Mouse (Mus musculus) granulocyte monocyte progenitor cell, adult 5-6 weeks (primary cell): ENCODE results near the gene Mllt11. TPM values are rescaled to one million over a fixed set of nuclear protein-coding genes. Genes with fewer than 3 reads are reported as not detected.
"Not testable (repeated sequence)": the region's sequence is repeated elsewhere in the genome, so short reads cannot be mapped to it uniquely, and the experiment has no call there.

Source experiments
- ATAC-seq: replicated peaks from 2 replicates; pipeline ENCODE4 v1.8.0; 2016; ENCODE audit warnings: mild to moderate bottlenecking, moderate TSS enrichment, inconsistent platforms; ENCODE audit not compliant: poor library complexity, severe bottlenecking
- total RNA-seq, 2 experiments: library from RNA; stranded (forward) in 1 of 2; stranded (reverse) in 1 of 2; fragments of 200-712, 200-1000 nt in 1 of 2; fragments of >200 nt in 1 of 2; fragmentation: Nextera tagmentation in 1 of 2; gene quantifications; 2 replicates each; pipeline ENCODE4 v1.2.3; 2014 to 2017

Gene Mllt11
- total RNA-seq, 2 experiments from 2014 or later = 1.9 to 6.9 TPM

GRCm38 (mm10) chr3:95218466-95219137 lies 13.4 kb downstream of the Mllt11 start:
- ATAC-seq = 0 out of 2 replicates have a peak, but pooled peaks have one; percentile 7

GRCm38 (mm10) chr3:95217255-95218134 lies 14.5 kb downstream of the Mllt11 start, which contains the start of gene Gabpb2:
Gene Gabpb2 (minus strand): TSS chr3:95217916.
- peak; percentile 86 for ATAC-seq

GRCm38 (mm10) chr3:95216655-95217254 lies 15.2 kb downstream of the Mllt11 start:
- ATAC-seq = no peak

GRCm38 (mm10) chr3:95213609-95213975 lies 18.4 kb downstream of the Mllt11 start:
- ATAC-seq = no peak

GRCm38 (mm10) chr3:95212889-95213608 lies 18.9 kb downstream of the Mllt11 start:
- ATAC-seq = not testable (repeated sequence)

- ATAC-seq = no peak
These were observed 21.4 kb downstream of the Mllt11 start for GRCm38 (mm10) chr3:95210585-95210984.

GRCm38 (mm10) chr3:95208286-95208685 lies 23.7 kb downstream of the Mllt11 start:
- ATAC-seq = no peak

- no peak for ATAC-seq
These were observed 28.1 kb downstream of the Mllt11 start for GRCm38 (mm10) chr3:95203880-95204279.

GRCm38 (mm10) chr3:95200562-95200961 lies 31.4 kb downstream of the Mllt11 start:
- no peak for ATAC-seq

- ATAC-seq = no peak
These were observed 31.8 kb downstream of the Mllt11 start for GRCm38 (mm10) chr3:95200132-95200531.

GRCm38 (mm10) chr3:95199101-95199500 lies 32.9 kb downstream of the Mllt11 start:
- no peak for ATAC-seq

- no peak for ATAC-seq
These were observed 36.2 kb downstream of the Mllt11 start for GRCm38 (mm10) chr3:95195772-95196171.

- no peak for ATAC-seq
These were observed 37.2 kb downstream of the Mllt11 start for GRCm38 (mm10) chr3:95194721-95195135.

GRCm38 (mm10) chr3:95186888-95187287 lies 45.1 kb downstream of the Mllt11 start:
- no peak for ATAC-seq

GRCm38 (mm10) chr3:95186100-95186499 lies 45.9 kb downstream of the Mllt11 start:
- no peak for ATAC-seq

GRCm38 (mm10) chr3:95184796-95185577 lies 47.0 kb downstream of the Mllt11 start:
- ATAC-seq = no peak

GRCm38 (mm10) chr3:95181841-95182240 lies 50.1 kb downstream of the Mllt11 start:
- ATAC-seq = no peak

- no peak for ATAC-seq
These were observed 52.1 kb downstream of the Mllt11 start for GRCm38 (mm10) chr3:95179890-95180289.

GRCm38 (mm10) chr3:95178948-95179347 lies 53.0 kb downstream of the Mllt11 start:
- no peak for ATAC-seq

GRCm38 (mm10) chr3:95177583-95177982 lies 54.4 kb downstream of the Mllt11 start:
- no peak for ATAC-seq
